ENCODE assay signal across 12 mouse cellular contexts in the genomic region with DNA sequence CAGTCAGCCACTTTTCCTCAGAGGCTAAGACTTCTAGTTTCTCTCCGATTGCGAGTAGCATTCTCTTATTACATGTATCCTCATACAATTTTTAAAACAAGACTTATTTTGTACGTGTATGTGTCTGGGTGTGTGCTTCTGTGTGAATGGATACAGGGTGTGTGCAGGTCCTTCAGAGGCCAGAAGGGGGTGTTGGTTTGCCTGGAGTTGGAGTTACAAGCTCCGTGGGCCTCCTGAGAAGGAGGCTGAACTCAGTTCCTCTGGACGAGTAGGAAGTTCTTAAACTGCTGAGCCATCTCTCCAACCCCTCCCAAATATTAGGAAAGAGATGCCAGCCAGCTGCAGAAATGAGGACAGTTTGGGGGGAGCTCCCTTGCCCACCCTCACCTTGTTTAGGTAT. TPM values are rescaled to one million over a fixed set of nuclear protein-coding genes. Genes with fewer than 3 reads are reported as not detected.
DNase-seq lines count a peak whose midpoint lies in the region; ATAC-seq and TF ChIP-seq lines count a peak whose summit lies in the region.
"Had no signal": no experiment of that assay in that cellular context is flagged by ENCODE, and none has a peak within 500 bp of the region (broad histone marks: within the 10 kb centered on the region; RNA-seq: fewer than 3 reads in every experiment).

No protein-coding gene starts in this region.

- H3K27me3 ChIP-seq in liver, embryonic 13.5 days: no peaks in the 10 kb centered on the region
- H3K27me3 ChIP-seq in liver, embryonic 11.5 days (replicated peaks; ENCODE audit: control insufficient read depth, insufficient read depth, low read length): no peaks in the 10 kb centered on the region
- H3K27me3 ChIP-seq: limb, embryonic 13.5 days had no signal

- 57% methylated on average over 5 of the region's 5 CpGs for WGBS in liver, embryonic 13.5 days (ENCODE audit: insufficient replicate concordance)
- WGBS in liver, embryonic 11.5 days: 67% methylated on average over 5 of the region's 5 CpGs

- peaks cover 47% of the 10 kb centered on the region for H3K4me1 ChIP-seq in liver, embryonic 13.5 days (replicated peaks)
- peaks cover 16% of the 10 kb centered on the region for H3K4me1 ChIP-seq in liver, embryonic 11.5 days (replicated peaks; ENCODE audit: control insufficient read depth, insufficient read depth, low read length)
- H3K4me1 ChIP-seq in bone marrow macrophage, adult 2 months (ENCODE audit: control insufficient read depth, insufficient read depth, low read length): peaks cover 44% of the 10 kb centered on the region

- peak; percentile 56 for TF ChIP-seq CTCF in gastrocnemius, adult 2 months (IDR thresholded peaks at IDR 0.05)
- TF ChIP-seq CTCF in bone marrow macrophage, adult 2 months (IDR thresholded peaks at IDR 0.05; ENCODE audit: low read depth, low read length): 0 out of 2 replicates have a peak, but pooled peaks have one; percentile 26

- no peak overlapping the region for H3K4me3 ChIP-seq in gastrocnemius, adult 2 months
- no peak overlapping the region for H3K4me3 ChIP-seq in liver, embryonic 13.5 days (replicated peaks)
- no peak overlapping the region for H3K4me3 ChIP-seq in liver, embryonic 11.5 days (ENCODE audit: low read depth, low read length)
- H3K4me3 ChIP-seq in bone marrow macrophage, adult 2 months (ENCODE audit: insufficient read depth, low read length): peak overlapping the region; percentile 18; the same call in 1 of the 2 replicates
- H3K4me3 ChIP-seq: limb, embryonic 13.5 days had no signal

- H3K4me2 ChIP-seq in liver, embryonic 13.5 days: no peak overlapping the region
- H3K4me2 ChIP-seq in liver, embryonic 11.5 days: no peak overlapping the region; the same call in 1 of the 2 replicates
- H3K4me2 ChIP-seq: limb, embryonic 13.5 days had no signal

- H3K9me3 ChIP-seq in liver, embryonic 13.5 days (replicated peaks): no peaks in the 10 kb centered on the region
- no peaks in the 10 kb centered on the region for H3K9me3 ChIP-seq in liver, embryonic 11.5 days (ENCODE audit: control insufficient read depth, low read length)
- H3K9me3 ChIP-seq: limb, embryonic 13.5 days had no signal

- peak overlapping the region; percentile 53 for H3K27ac ChIP-seq in gastrocnemius, adult 2 months
- H3K27ac ChIP-seq in liver, embryonic 13.5 days: peak overlapping the region; percentile 23; the same call in 1 of the 2 replicates
- H3K27ac ChIP-seq in liver, embryonic 11.5 days (ENCODE audit: low read depth, low read length): no peak overlapping the region
- peak overlapping the region; percentile 96 for H3K27ac ChIP-seq in bone marrow macrophage, adult 2 months (ENCODE audit: insufficient read depth, low read depth, low read length)
- H3K27ac ChIP-seq: limb, embryonic 13.5 days had no signal

- intact Hi-C loops in gastrocnemius, adult 2 months (cut with DNase I): loop anchor here (5.0 kb wide), 2 partner anchors 44 to 64 kb away; no protein-coding TSS in a partner anchor

- TF ChIP-seq POLR2A in bone marrow macrophage, adult 2 months (IDR thresholded peaks at IDR 0.05; ENCODE audit: borderline replicate concordance, low read depth, low read length): no peak

- peak; percentile 26 for DNase-seq in gastrocnemius, adult 2 months
- no peak for DNase-seq in gastrocnemius, postnatal 25 days
- no peak for DNase-seq in liver, embryonic 13.5 days
- DNase-seq in liver, embryonic 11.5 days (ENCODE audit: low spot score): no peak
- no peak for DNase-seq in embryo, embryonic 10.5 days (ENCODE audit: low spot score)
- no peak for DNase-seq in adrenal gland, postnatal 10 days
- DNase-seq: adrenal gland, postnatal 25 days; gastrocnemius, postnatal 36 days had no signal

- ATAC-seq in liver, embryonic 13.5 days (ENCODE audit: low read depth): no peak
- ATAC-seq in liver, embryonic 11.5 days (replicated peaks; ENCODE audit: low FRiP score): no peak
- peak; percentile 67 for ATAC-seq in megakaryocyte progenitor cell, adult 5-6 weeks (replicated peaks; ENCODE audit: poor library complexity)
- ATAC-seq: intestine, embryonic 16.5 days had no signal

- H3K9ac ChIP-seq in liver, embryonic 13.5 days: no peak overlapping the region
- H3K9ac ChIP-seq in liver, embryonic 11.5 days (ENCODE audit: low read depth, low read length): no peak overlapping the region
- H3K9ac ChIP-seq: limb, embryonic 13.5 days had no signal

- H3K36me3 ChIP-seq in liver, embryonic 13.5 days: no peaks in the 10 kb centered on the region
- H3K36me3 ChIP-seq in liver, embryonic 11.5 days (ENCODE audit: control insufficient read depth, insufficient read depth, low read length): no peaks in the 10 kb centered on the region
- H3K36me3 ChIP-seq: limb, embryonic 13.5 days had no signal

RNA-seq across cellular contexts. Expression of a gene that starts 2.8 kb away (rescaled TPM):
- total RNA-seq in gastrocnemius, adult 2 months (2021): 1 to 10 TPM; 3.1 to 4.1 TPM
- total RNA-seq in gastrocnemius, postnatal 25 days (2021): 1 to 10 TPM; 2.7 to 4.4 TPM
- polyA plus RNA-seq in liver, embryonic 13.5 days (2015; fragmentation: Nextera tagmentation; extraction: Ambion mirVana): 3.4 and 4.5 TPM in 2 replicates
- 5.7 and 6.5 TPM in 2 replicates for polyA plus RNA-seq in liver, embryonic 11.5 days (2014; fragmentation: Nextera tagmentation; extraction: Ambion mirVana)
- polyA plus RNA-seq in bone marrow macrophage, adult 2 months (2012; ENCODE audit: insufficient read depth, insufficient read length, missing spikeins): 29.7 and 33.3 TPM in 2 replicates
- total RNA-seq in megakaryocyte progenitor cell, adult 5-6 weeks (2015): 13.0 and 16.1 TPM in 2 replicates
- 17.9 and 23.8 TPM in 2 replicates for total RNA-seq in megakaryocyte progenitor cell, adult 5-6 weeks (2017)
- 1 to 10 TPM; 8.0 to 8.9 TPM for total RNA-seq in adrenal gland, postnatal 10 days (2021)

RNA-seq across cellular contexts. Expression of a gene that starts 7.0 kb away (rescaled TPM):
- total RNA-seq in gastrocnemius, adult 2 months (2021): 1 to 10 TPM; 2.8 to 5.9 TPM
- total RNA-seq in gastrocnemius, postnatal 25 days (2021): 1 to 10 TPM; 2.7 to 4.2 TPM
- polyA plus RNA-seq in liver, embryonic 13.5 days (2015; fragmentation: Nextera tagmentation; extraction: Ambion mirVana): 24.7 and 30.0 TPM in 2 replicates
- polyA plus RNA-seq in liver, embryonic 11.5 days (2014; fragmentation: Nextera tagmentation; extraction: Ambion mirVana): 49.9 and 53.8 TPM in 2 replicates
- 24.6 and 29.5 TPM in 2 replicates for polyA plus RNA-seq in bone marrow macrophage, adult 2 months (2012; ENCODE audit: insufficient read depth, insufficient read length, missing spikeins)
- total RNA-seq in megakaryocyte progenitor cell, adult 5-6 weeks (2015): 54.2 and 65.5 TPM in 2 replicates
- total RNA-seq in megakaryocyte progenitor cell, adult 5-6 weeks (2017): 70.2 and 70.8 TPM in 2 replicates
- total RNA-seq in adrenal gland, postnatal 10 days (2021): 10 to 100 TPM; 12.6 to 18.3 TPM
